Mouse (Mus musculus) ES-CJ7 (cell line): ENCODE data around the gene Fam19a3.

ENCODE experiments used
- DNase-seq: peaks from one replicate; pipeline ENCODE4 v3.0.0; 2011; ENCODE audit warnings: low read depth, low spot score

Gene Fam19a3

GRCm38 (mm10) chr3:104792360-104793270, 11.0 kb upstream of the Fam19a3 start:
- no peak for DNase-seq

- no peak for DNase-seq
Measured at GRCm38 (mm10) chr3:104791671-104792070, 10.0 kb upstream of the Fam19a3 start.

DNA sequence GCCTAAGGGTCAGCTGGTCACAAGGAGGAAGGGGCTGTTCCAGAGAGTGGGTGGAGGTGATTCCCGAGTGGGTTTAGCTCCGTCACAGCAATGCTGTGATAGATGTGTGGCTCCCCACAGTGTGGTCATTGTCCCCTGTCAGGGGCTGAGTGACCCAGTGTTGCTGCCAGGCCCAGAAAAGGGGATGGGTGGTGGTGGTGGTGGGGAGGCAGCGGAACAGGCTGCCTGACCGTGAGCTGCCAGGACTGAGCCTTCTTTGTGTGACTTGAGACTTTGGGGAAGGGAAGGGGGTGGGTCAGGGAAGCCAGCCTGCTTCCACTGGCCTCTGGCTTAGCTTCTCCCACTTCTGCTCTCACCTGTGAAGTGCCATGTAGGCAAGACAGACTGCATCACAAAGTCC, 9.4 kb upstream of the Fam19a3 start:
- DNase-seq = no peak

DNA sequence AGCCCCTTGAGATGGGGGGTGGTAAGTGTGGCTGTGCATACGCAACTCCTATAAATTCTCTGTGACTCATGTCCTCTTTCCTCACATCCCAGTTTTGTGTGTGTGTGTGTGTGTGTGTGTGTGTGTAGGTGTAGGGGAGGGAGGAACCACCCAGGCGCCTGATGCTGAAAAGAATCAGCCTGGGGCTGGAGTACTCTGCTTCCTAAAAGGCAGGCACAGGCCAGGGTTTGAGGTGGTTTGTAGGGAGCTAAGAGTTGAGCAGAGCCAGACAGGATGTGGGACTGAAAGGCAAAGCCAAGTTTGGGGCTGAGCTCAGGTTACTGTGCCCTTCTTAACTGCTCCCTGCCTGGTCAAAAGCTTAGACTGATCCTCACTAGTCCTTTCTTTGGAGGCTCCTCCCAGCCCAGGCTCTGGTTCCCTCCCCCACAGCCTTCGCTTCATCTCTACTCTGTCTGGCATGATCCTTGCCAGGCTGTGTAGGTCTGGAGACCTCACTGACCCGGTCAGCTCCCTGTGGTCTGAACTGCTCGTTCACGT, 8.8 kb upstream of the Fam19a3 start:
- DNase-seq = peak; percentile 58

GRCm38 (mm10) chr3:104789822-104790221, 8.2 kb upstream of the Fam19a3 start:
- no peak for DNase-seq

- peak; percentile 33 for DNase-seq
Measured at GRCm38 (mm10) chr3:104789312-104789605, 7.6 kb upstream of the Fam19a3 start.

- peak; percentile 48 for DNase-seq
Measured at GRCm38 (mm10) chr3:104788561-104789311, 7.1 kb upstream of the Fam19a3 start.

GRCm38 (mm10) chr3:104788075-104788474, 6.4 kb upstream of the Fam19a3 start, which contains the start of gene Rhoc:
Gene Rhoc, plus strand, starts transcription at chr3:104788375.
- DNase-seq = no peak

GRCm38 (mm10) chr3:104785284-104785683, 3.6 kb upstream of the Fam19a3 start:
- no peak for DNase-seq

- peak; percentile 42 for DNase-seq
Measured at GRCm38 (mm10) chr3:104783971-104784500, 2.4 kb upstream of the Fam19a3 start.

DNA sequence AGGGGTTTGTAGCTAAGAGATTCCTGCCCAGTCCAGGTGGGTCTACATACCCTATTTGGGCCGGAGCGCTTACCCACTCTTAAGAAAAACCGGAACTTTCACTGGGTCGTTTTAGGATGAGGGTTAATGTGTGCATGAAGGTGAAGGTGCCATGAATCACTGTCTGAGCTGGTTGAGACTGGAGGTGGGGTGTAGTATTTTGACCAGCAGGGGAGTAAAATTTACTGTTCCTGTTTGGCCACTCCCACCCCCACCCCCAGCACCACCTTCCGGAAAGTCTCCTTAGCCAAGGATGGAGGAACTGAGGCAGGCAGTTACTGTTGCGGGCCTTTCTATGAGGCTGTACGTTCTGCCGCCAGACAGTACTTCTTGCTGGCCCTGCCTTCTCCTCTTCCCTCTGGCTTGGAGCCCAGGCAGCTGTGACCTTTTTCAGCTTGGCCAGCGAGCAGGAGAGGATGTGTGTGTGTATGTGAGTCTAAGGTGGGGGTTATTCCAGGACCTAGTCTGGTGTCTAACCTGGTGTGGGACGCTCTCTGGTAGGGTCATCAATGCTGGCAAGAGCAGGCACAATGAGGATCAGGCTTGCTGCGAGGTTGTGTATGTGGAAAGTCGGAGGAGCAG, 531 bp upstream of the Fam19a3 start:
- DNase-seq = peak; percentile 76

DNA sequence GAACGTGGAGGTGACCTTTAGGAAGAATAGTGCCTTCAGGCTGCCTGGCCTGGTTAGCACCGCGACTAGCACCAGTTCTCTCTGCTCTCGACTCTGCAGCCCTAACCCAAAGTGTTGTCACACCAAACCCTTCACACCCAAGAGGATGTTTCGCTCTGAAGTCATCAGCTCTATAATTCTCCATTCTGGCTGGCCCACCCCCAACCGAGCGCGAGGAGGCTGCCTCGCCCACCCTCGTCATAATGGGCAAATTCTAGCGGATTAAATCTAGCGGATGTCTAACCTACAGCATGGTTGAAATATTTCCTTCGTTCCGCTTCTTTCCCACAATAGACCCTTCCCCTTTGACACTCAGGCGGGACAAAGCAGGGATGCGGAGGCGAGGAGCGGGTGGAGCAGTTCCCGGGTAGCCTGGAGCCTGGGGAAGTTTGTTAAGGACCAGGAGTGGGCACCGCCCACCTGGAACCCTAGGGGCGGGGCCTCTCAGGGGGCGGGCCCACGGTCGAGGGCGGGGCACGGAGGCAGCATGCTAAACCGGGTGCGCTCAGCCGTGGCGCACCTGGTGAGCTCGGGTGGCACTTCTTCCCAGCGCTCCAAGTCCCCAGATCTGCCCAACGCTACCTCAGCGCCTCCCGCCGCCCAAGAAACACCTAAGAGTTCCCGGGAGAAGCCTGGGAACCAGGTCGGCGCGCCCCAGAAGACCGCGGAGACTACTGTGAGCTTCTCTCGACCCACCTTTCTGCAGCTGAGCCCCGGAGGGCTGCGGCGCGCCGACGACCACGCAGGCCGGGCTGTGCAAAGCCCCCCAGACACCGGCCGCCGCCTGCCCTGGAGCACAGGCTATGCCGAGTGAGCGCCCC, 849 bp downstream of the Fam19a3 start, which contains the start of gene Ppm1j:
TSS of gene Ppm1j (plus strand) at position 496 of the 860 bp plus-strand sequence.
- peak; percentile 87 for DNase-seq

- DNase-seq = peak; percentile 74
Measured at GRCm38 (mm10) chr3:104779949-104780348, 1.7 kb downstream of the Fam19a3 start.

- peak; percentile 53 for DNase-seq
Measured at GRCm38 (mm10) chr3:104777342-104777741, 4.3 kb downstream of the Fam19a3 start.

GRCm38 (mm10) chr3:104773301-104773700, 8.3 kb downstream of the Fam19a3 start:
- DNase-seq = no peak

DNA sequence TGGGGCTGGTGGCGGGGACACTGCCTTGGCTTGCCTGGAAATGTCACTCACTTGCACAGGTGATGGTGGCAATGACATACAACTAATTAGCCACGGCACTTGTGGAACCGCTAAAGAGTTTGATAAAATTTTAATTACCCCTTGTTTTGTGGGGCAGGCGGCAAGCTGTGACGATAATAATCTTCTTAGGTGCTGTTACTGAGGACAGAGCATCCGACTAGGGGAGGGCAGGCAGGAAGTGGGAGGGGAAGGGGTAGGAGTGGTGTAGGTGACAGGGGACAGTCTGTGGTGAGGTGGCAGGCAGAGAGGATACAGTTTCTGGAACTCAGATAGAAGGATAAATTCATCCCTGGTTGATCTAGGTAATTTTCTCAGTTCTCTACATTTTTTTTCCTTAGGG, 10.2 kb downstream of the Fam19a3 start:
- DNase-seq = no peak

DNA sequence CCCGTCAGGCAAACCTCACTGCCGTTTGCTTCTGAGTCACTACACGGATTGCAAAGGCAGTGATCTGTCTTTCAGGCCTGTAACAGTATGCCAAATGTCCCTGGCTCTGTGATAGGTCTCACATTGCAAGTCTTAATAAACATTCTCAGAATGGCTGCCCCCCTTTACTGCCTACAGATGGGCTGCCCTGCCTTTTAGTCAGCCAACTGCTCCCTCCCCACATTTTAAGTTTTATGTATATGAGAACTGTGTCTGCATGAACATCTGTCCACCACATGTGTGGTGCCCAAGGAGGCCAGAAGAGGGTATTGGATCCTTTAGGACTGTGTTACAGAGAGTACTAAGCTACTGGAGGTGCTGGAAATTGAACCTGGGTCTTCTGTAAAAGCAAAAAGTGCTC, 10.7 kb downstream of the Fam19a3 start:
- DNase-seq = no peak

GRCm38 (mm10) chr3:104770035-104770434, 11.6 kb downstream of the Fam19a3 start:
- peak; percentile 76 for DNase-seq

DNA sequence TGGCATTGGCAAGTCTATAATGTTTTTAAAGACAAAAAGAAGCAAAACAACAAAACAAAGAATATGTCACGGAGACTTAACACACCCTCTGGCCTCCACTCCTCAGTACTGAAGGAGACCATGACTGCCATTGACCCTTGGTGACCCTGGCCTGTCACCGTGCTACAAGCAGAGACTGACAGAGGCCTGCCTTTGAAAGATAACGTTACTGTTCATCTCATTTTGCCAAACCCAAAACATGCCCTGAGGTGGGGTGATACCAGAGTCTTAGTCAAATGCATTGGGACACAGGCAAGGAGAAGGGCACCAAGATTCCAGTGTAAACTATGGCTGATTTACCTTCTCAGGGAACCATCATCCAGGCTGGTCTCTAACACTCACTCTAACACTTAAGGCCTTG, 12.5 kb downstream of the Fam19a3 start:
- DNase-seq = no peak

- no peak for DNase-seq
Measured at GRCm38 (mm10) chr3:104767716-104768115, 13.9 kb downstream of the Fam19a3 start.

- DNase-seq = no peak
Measured at GRCm38 (mm10) chr3:104767141-104767540, 14.5 kb downstream of the Fam19a3 start.
